Comparison of ENCODE assay signal across 18 mouse cellular contexts in genomic region chr2:146324140-146324906, GRCm38 (mm10).
DNase-seq lines count a peak whose midpoint lies in the region; ATAC-seq lines count a peak whose summit lies in the region.
"Had no signal": no experiment of that assay in that cellular context is flagged by ENCODE, and none has a peak within 500 bp of the region (broad histone marks: within the 10 kb centered on the region; RNA-seq: fewer than 3 reads in every experiment).

No protein-coding gene starts in this region.

- no peaks in the 10 kb centered on the region; the same call in 1 of the 2 replicates for H3K27me3 ChIP-seq in embryonic facial prominence, embryonic 10.5 days (replicated peaks; ENCODE audit: low read depth, poor library complexity, severe bottlenecking)
- no peaks in the 10 kb centered on the region for H3K27me3 ChIP-seq in forebrain, embryonic 14.5 days (replicated peaks; ENCODE audit: control insufficient read depth, insufficient read depth, low read length)
- H3K27me3 ChIP-seq in hindbrain, embryonic 15.5 days = no peaks in the 10 kb centered on the region
- no peaks in the 10 kb centered on the region for H3K27me3 ChIP-seq in midbrain, embryonic 15.5 days (replicated peaks)
- H3K27me3 ChIP-seq: embryonic facial prominence, embryonic 15.5 days had no signal

- H3K36me3 ChIP-seq in embryonic facial prominence, embryonic 10.5 days (replicated peaks) = peaks cover 4% of the 10 kb centered on the region; the same call in 1 of the 2 replicates
- H3K36me3 ChIP-seq in forebrain, embryonic 14.5 days (ENCODE audit: control insufficient read depth, insufficient read depth, low read length) = no peaks in the 10 kb centered on the region
- H3K36me3 ChIP-seq in hindbrain, embryonic 15.5 days = 0 out of 2 replicates have a peak, but pooled peaks cover 5% of the 10 kb centered on the region
- no peaks in the 10 kb centered on the region for H3K36me3 ChIP-seq in midbrain, embryonic 15.5 days (replicated peaks)
- H3K36me3 ChIP-seq: embryonic facial prominence, embryonic 15.5 days had no signal

- no peak for DNase-seq in embryonic facial prominence, embryonic 10.5 days (ENCODE audit: low spot score)
- DNase-seq in forebrain, embryonic 14.5 days (ENCODE audit: low spot score) = peak; percentile 83
- DNase-seq in spleen, postnatal 10 days (ENCODE audit: low spot score in 2 of 2) = no peak
- DNase-seq in spleen, postnatal 4 days (ENCODE audit: low spot score in 2 of 2) = no peak
- no peak for DNase-seq in cerebellum, postnatal 10 days
- DNase-seq: adrenal gland, adult 2 months; cerebellum, adult 2 months; gastrocnemius, postnatal 14 days; heart, postnatal 36 days; kidney, adult 8-10 months; lung, embryonic 14.5 days; right cerebral cortex, postnatal 4 days had no signal

- H3K4me3 ChIP-seq in embryonic facial prominence, embryonic 10.5 days = 0 out of 2 replicates have a peak overlapping the region, but pooled peaks have one; percentile 18
- no peak overlapping the region for H3K4me3 ChIP-seq in forebrain, embryonic 14.5 days (ENCODE audit: low read depth, low read length)
- no peak overlapping the region for H3K4me3 ChIP-seq in hindbrain, embryonic 15.5 days
- H3K4me3 ChIP-seq in midbrain, embryonic 15.5 days = no peak overlapping the region
- H3K4me3 ChIP-seq: embryonic facial prominence, embryonic 15.5 days had no signal

- peak overlapping the region; percentile 80 for H3K27ac ChIP-seq in embryonic facial prominence, embryonic 10.5 days (replicated peaks)
- H3K27ac ChIP-seq in forebrain, embryonic 14.5 days (ENCODE audit: low read depth, low read length) = peak overlapping the region; percentile 83
- H3K27ac ChIP-seq in hindbrain, embryonic 15.5 days (replicated peaks) = peak overlapping the region; percentile 67
- peak overlapping the region; percentile 73 for H3K27ac ChIP-seq in midbrain, embryonic 15.5 days
- H3K27ac ChIP-seq: embryonic facial prominence, embryonic 15.5 days; macrophage had no signal

- WGBS in embryonic facial prominence, embryonic 10.5 days = 78% methylated on average over 3 of the region's 3 CpGs
- 13% methylated on average over 3 of the region's 3 CpGs for WGBS in forebrain, embryonic 14.5 days
- WGBS in hindbrain, embryonic 15.5 days = 56% methylated on average over 3 of the region's 3 CpGs
- WGBS in midbrain, embryonic 15.5 days = 41% methylated on average over 3 of the region's 3 CpGs

- H3K9ac ChIP-seq in forebrain, embryonic 14.5 days (ENCODE audit: low read length) = peak overlapping the region; percentile 9; the same call in 1 of the 2 replicates
- peak overlapping the region; percentile 27; the same call in 1 of the 2 replicates for H3K9ac ChIP-seq in hindbrain, embryonic 15.5 days
- peak overlapping the region; percentile 14; the same call in 1 of the 2 replicates for H3K9ac ChIP-seq in midbrain, embryonic 15.5 days
- H3K9ac ChIP-seq: embryonic facial prominence, embryonic 15.5 days; lung, embryonic 14.5 days had no signal

- peak overlapping the region; percentile 35; the same call in 1 of the 2 replicates for H3K4me2 ChIP-seq in forebrain, embryonic 14.5 days (ENCODE audit: low read length)
- H3K4me2 ChIP-seq in hindbrain, embryonic 15.5 days = peak overlapping the region; percentile 34
- peak overlapping the region; percentile 24; the same call in 1 of the 2 replicates for H3K4me2 ChIP-seq in midbrain, embryonic 15.5 days
- H3K4me2 ChIP-seq: embryonic facial prominence, embryonic 15.5 days; heart, embryonic 11.5 days; lung, embryonic 14.5 days had no signal

- ATAC-seq in forebrain, embryonic 14.5 days = peak; percentile 83
- ATAC-seq in hindbrain, embryonic 15.5 days (ENCODE audit: low FRiP score, low read depth) = no peak
- peak; percentile 55; the same call in 1 of the 2 replicates for ATAC-seq in midbrain, embryonic 15.5 days (replicated peaks)
- ATAC-seq in erythroblast, adult 5-6 weeks (replicated peaks; ENCODE audit: low FRiP score, poor library complexity, severe bottlenecking) = no peak

- peaks cover 37% of the 10 kb centered on the region for H3K4me1 ChIP-seq in embryonic facial prominence, embryonic 10.5 days
- H3K4me1 ChIP-seq in forebrain, embryonic 14.5 days (ENCODE audit: control insufficient read depth, insufficient read depth, low read length) = peaks cover 33% of the 10 kb centered on the region
- peaks cover 20% of the 10 kb centered on the region for H3K4me1 ChIP-seq in hindbrain, embryonic 15.5 days (replicated peaks)
- H3K4me1 ChIP-seq in midbrain, embryonic 15.5 days = peaks cover 15% of the 10 kb centered on the region
- H3K4me1 ChIP-seq: embryonic facial prominence, embryonic 15.5 days had no signal

- no peaks in the 10 kb centered on the region for H3K9me3 ChIP-seq in embryonic facial prominence, embryonic 10.5 days
- H3K9me3 ChIP-seq in forebrain, embryonic 14.5 days (replicated peaks; ENCODE audit: control insufficient read depth, low read length) = no peaks in the 10 kb centered on the region
- H3K9me3 ChIP-seq in hindbrain, embryonic 15.5 days = no peaks in the 10 kb centered on the region
- no peaks in the 10 kb centered on the region for H3K9me3 ChIP-seq in midbrain, embryonic 15.5 days
- H3K9me3 ChIP-seq: embryonic facial prominence, embryonic 15.5 days had no signal

Comparison
In these comparisons a context has a peak if more than half of its experiments do, and no peak if none do; other contexts are left out.
1. ATAC-seq: peak in forebrain, embryonic 14.5 days (single experiment) and midbrain, embryonic 15.5 days (single experiment); none in hindbrain, embryonic 15.5 days (single experiment) and erythroblast, adult 5-6 weeks (single experiment).
2. Peak in every context shown above with its lines, with median percentiles within 50 percentile points of each other: H3K27ac ChIP-seq, H3K4me2 ChIP-seq and H3K9ac ChIP-seq.